39 mouse cellular contexts compared by ENCODE assay signal in the genomic region with DNA sequence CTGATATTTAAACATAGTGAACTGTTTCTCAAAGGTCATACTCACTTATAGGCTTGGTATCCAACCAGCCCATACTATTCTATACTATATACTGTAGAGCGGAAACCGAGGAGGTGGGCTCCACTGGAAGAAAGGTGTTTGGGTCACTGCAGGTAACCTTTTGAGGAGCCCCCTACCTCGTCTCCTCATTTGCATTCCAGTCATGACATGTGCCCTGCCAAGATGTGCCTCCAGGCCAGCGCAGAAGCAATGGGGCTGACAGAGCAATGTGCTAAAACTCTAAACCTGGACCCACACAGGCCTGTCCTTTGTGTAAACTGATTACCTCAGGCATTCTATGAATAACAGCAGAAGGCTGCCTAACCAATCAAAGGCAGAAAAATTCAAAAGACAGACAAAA. TPM values are rescaled to one million over a fixed set of nuclear protein-coding genes. Genes with fewer than 3 reads are reported as not detected.
"Had no signal": no experiment of that assay in that cellular context is flagged by ENCODE, and none has a peak within 500 bp of the region (broad histone marks: within the 10 kb centered on the region; RNA-seq: fewer than 3 reads in every experiment).

No protein-coding gene starts in this region.

- H3K4me3 ChIP-seq: embryonic facial prominence, embryonic 10.5 days; embryonic facial prominence, embryonic 12.5 days; embryonic facial prominence, embryonic 13.5 days; embryonic facial prominence, embryonic 15.5 days; erythroblast, embryonic 14.5 days; forebrain, embryonic 10.5 days; forebrain, embryonic 12.5 days; forebrain, embryonic 13.5 days; forebrain, embryonic 15.5 days; gastrocnemius, adult 2 months had no signal

- H3K36me3 ChIP-seq: embryonic facial prominence, embryonic 10.5 days; embryonic facial prominence, embryonic 12.5 days; embryonic facial prominence, embryonic 13.5 days; embryonic facial prominence, embryonic 15.5 days; forebrain, embryonic 10.5 days; forebrain, embryonic 12.5 days; forebrain, embryonic 15.5 days had no signal

- H3K9ac ChIP-seq: embryonic facial prominence, embryonic 12.5 days; embryonic facial prominence, embryonic 13.5 days; embryonic facial prominence, embryonic 15.5 days; forebrain, embryonic 12.5 days; forebrain, embryonic 13.5 days; forebrain, embryonic 15.5 days; forebrain, postnatal 0 days had no signal

- DNase-seq: cerebellum, adult 2 months; cerebellum, adult 8-10 months; cerebellum, adult 9-10 months; cerebellum, adult 9-11 months; cerebellum, postnatal 10 days; cerebellum, postnatal 14 days; cerebellum, postnatal 25 days; cerebellum, postnatal 36 days; embryo, embryonic 11 days; forebrain, postnatal 0 days; gastrocnemius, adult 2 months; gastrocnemius, postnatal 10 days; gastrocnemius, postnatal 14 days; gastrocnemius, postnatal 25 days; gastrocnemius, postnatal 36 days; heart, adult 18-20 months had no signal

- H3K27me3 ChIP-seq: embryonic facial prominence, embryonic 12.5 days; embryonic facial prominence, embryonic 15.5 days; forebrain, embryonic 12.5 days; forebrain, embryonic 13.5 days; forebrain, embryonic 15.5 days had no signal

- H3K27ac ChIP-seq: embryonic facial prominence, embryonic 10.5 days; embryonic facial prominence, embryonic 12.5 days; embryonic facial prominence, embryonic 13.5 days; embryonic facial prominence, embryonic 15.5 days; forebrain, embryonic 10.5 days; forebrain, embryonic 12.5 days; forebrain, embryonic 13.5 days; forebrain, embryonic 15.5 days; gastrocnemius, adult 2 months had no signal

- H3K9me3 ChIP-seq: embryonic facial prominence, embryonic 12.5 days; embryonic facial prominence, embryonic 13.5 days; forebrain, embryonic 13.5 days; forebrain, embryonic 15.5 days had no signal

- H3K4me1 ChIP-seq: embryonic facial prominence, embryonic 10.5 days; embryonic facial prominence, embryonic 12.5 days; embryonic facial prominence, embryonic 13.5 days; embryonic facial prominence, embryonic 15.5 days; forebrain, embryonic 10.5 days; forebrain, embryonic 12.5 days; forebrain, embryonic 13.5 days; forebrain, embryonic 15.5 days had no signal

RNA-seq across cellular contexts. Expression of a gene that starts 5.7 kb away (rescaled TPM):
- total RNA-seq: common myeloid progenitor, adult 5-6 weeks; gastrocnemius, adult 18-20 months; gastrocnemius, adult 2 months; gastrocnemius, adult 8-10 months; gastrocnemius, postnatal 10 days; gastrocnemius, postnatal 14 days; gastrocnemius, postnatal 25 days; gastrocnemius, postnatal 36 days; gastrocnemius, postnatal 4 days; granulocyte monocyte progenitor cell, adult 5-6 weeks had no signal

RNA-seq across cellular contexts. Expression of a gene that starts 31.8 kb away (rescaled TPM):
- total RNA-seq: common myeloid progenitor, adult 5-6 weeks; forebrain, postnatal 0 days; gastrocnemius, adult 18-20 months; gastrocnemius, adult 2 months; gastrocnemius, adult 8-10 months; gastrocnemius, postnatal 10 days; gastrocnemius, postnatal 14 days; gastrocnemius, postnatal 25 days; gastrocnemius, postnatal 36 days; gastrocnemius, postnatal 4 days; granulocyte monocyte progenitor cell, adult 5-6 weeks; heart, adult 18-20 months had no signal
- polyA plus RNA-seq: cerebellum, adult 2 months; cortical plate, adult 2 months; embryonic facial prominence, embryonic 10.5 days; embryonic facial prominence, embryonic 11.5 days; embryonic facial prominence, embryonic 12.5 days; embryonic facial prominence, embryonic 13.5 days; embryonic facial prominence, embryonic 14.5 days; embryonic facial prominence, embryonic 15.5 days; erythroblast, embryonic 14.5 days; forebrain, embryonic 10.5 days; forebrain, embryonic 11.5 days; forebrain, embryonic 12.5 days; forebrain, embryonic 13.5 days; forebrain, embryonic 14.5 days; forebrain, embryonic 15.5 days; forebrain, embryonic 16.5 days; frontal cortex, adult 2 months; gonadal fat pad, adult 2 months; heart, embryonic 11.5 days had no signal
